Mouse (Mus musculus) spleen, adult 2 months (tissue): Measurements from ENCODE around the gene Carm1. TPM values are rescaled to one million over a fixed set of nuclear protein-coding genes. Genes with fewer than 3 reads are reported as not detected.
A peak's percentile ranks its signal among the peaks of the same experiment; 100 is the strongest.
"Not testable (repeated sequence)": the region's sequence is repeated elsewhere in the genome, so short reads cannot be mapped to it uniquely, and the experiment has no call there.

Source experiments
- DNase-seq, 2 experiments: peaks; one replicate each; pipeline versions ENCODE4 v3.0.0 to v3.0.0-alpha.2; 2012 to 2021; ENCODE audit warnings: low spot score in 2 of 2, low read depth in 1 of 2
- H3K27ac ChIP-seq: fragments of 200-500 bp; 2 replicates; pipeline ENCODE4 v1.5.1; 2012; ENCODE audit warnings: low read length, inconsistent platforms; ENCODE audit not compliant: insufficient read depth
- H3K27me3 ChIP-seq: fragments of 200-500 bp; 2 replicates; pipeline ENCODE4 v1.6.1; 2012; ENCODE audit warnings: mild to moderate bottlenecking, moderate library complexity, low read length, inconsistent platforms; ENCODE audit not compliant: control insufficient read depth, insufficient read depth
- H3K36me3 ChIP-seq: fragments of 200-500 bp; 2 replicates; pipeline ENCODE4 v1.6.1; 2012; ENCODE audit warnings: mild to moderate bottlenecking, low read length, inconsistent platforms; ENCODE audit not compliant: control insufficient read depth, insufficient read depth
- H3K4me1 ChIP-seq: fragments of 200-500 bp; 2 replicates; pipeline ENCODE4 v1.6.1; 2011; ENCODE audit warnings: inconsistent platforms; ENCODE audit not compliant: control insufficient read depth, insufficient read depth, insufficient read length
- H3K4me3 ChIP-seq: fragments of 200-500 bp; 2 replicates; pipeline ENCODE4 v1.5.1; 2011; ENCODE audit warnings: mild to moderate bottlenecking, inconsistent platforms; ENCODE audit not compliant: insufficient read depth, insufficient read length; ENCODE audit errors: extremely low read depth
- CTCF ChIP-seq: fragments of 200-500 bp; IDR thresholded peaks from 2 replicates; pipeline ENCODE4 v1.5.1; 2011; ENCODE audit warnings: mild to moderate bottlenecking, inconsistent platforms; ENCODE audit not compliant: insufficient read depth, insufficient read length, insufficient replicate concordance; ENCODE audit errors: extremely low read depth
- POLR2A ChIP-seq: fragments of 200-500 bp; IDR thresholded peaks from 2 replicates; pipeline ENCODE4 v1.6.1; 2011; ENCODE audit warnings: low read depth, low read length, inconsistent platforms
- WGBS: fragments of 180-500 bp; shearing (Covaris S2); methylation state at CpG from one replicate; pipeline ENCODE4 v1.1.7; 2018; 5-methylcytosine and 5-hydroxymethylcytosine counted together
- polyA plus RNA-seq: library from polyadenylated mRNA; depleted of rRNA; stranded (reverse); fragments of >200 nt; gene quantifications from 2 replicates; pipeline ENCODE4 v1.2.3, GENCODE M21; 2012

Carm1 gene
- polyA plus RNA-seq, 1 experiment = 59.3 TPM

DNA sequence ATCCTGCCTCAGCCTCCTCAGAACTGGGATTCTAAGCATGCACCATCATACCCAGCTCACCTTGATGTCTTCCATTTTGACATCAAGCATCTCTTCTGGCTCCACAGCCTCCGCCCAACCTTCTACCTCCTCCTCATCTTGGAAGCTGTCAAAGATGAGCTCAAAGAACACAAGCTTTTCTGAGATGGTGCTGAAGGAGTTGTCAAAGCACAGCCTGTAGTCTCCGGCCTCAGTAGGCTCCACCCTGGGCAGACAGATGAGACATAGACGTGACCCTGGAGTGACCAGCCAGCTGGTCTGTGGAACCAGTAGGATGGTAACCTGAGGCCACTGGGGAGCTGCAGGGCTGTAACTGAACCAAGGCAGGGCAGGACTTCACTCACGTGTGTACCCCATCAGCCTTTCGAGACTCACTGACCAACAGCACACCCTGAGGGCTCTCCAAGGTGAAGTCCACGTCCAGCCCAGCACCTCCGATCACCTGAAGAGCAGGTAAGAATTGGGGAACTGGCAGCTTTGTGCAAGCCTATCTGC lies 37.8 kb upstream of the Carm1 start:
- TF ChIP-seq CTCF (no peak), POLR2A (no peak)
- Histone ChIP-seq H3K36me3 (peaks cover 32% of the 10 kb centered on the region), H3K27me3 (no peaks in the 10 kb centered on the region), H3K27ac (no peak overlapping the region), H3K4me1 (peaks cover 5% of the 10 kb centered on the region; the same call in 1 of the 2 replicates), H3K4me3 (no peak overlapping the region)
- DNase-seq = no peak
- 90% methylated on average over 7 of the region's 7 CpGs for WGBS

DNA sequence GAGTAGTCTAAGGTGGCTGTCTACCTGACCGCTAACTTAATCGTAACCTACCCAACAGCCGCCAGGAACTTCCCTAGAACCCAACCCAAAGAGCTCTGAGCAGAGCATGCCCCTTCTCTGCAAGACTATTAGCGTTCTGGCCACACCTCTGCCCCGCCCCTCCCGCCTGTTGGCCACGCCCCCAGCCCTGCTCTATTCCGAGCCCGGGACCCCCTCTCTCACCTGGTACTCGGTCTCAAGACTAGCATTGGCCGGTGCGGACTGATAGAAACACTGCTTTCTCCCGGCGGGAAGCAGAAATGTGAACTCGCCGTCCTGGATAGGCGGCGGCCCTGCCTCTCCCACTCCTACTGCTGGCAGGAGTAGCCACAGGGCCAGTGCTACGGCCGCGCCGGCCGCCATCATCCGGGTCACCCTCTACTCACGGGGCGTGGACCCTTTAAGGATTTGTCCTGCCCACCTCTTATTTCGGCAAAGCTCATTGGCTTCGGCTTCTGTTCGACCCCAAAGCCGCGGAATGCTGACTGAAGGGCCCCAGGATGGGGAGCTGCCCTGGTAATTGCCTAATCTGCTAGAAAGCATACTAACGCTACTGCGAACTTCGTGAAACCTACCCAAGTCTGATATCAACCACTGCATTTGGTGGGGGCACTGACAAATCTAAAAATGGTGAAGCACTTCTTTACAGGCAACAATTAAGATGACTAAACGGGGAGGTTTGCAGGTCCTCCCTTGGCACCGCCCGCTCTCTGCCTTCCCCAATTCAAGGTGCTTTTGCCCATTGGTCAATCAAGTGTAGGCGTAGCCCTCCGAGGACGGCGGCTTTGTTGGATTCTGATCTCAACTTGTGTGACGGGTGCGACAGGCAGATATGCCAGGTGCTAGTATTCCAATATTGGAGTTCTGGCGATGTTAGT lies 36.7 kb upstream of the Carm1 start, which contains the start of gene Tmed1:
TSS of gene Tmed1 (minus strand) at position 481 of the 917 bp plus-strand sequence.
- Histone ChIP-seq H3K27ac (peak within 1 kb of the TSS; percentile 91), H3K4me3 (peak within 1 kb of the TSS; percentile 78), H3K4me1 (peaks cover 5% of the 10 kb centered on the region; the same call in 1 of the 2 replicates), H3K36me3 (peaks cover 26% of the 10 kb centered on the region), H3K27me3 (no peaks in the 10 kb centered on the region)
- 2% methylated on average over 44 of the region's 44 CpGs for WGBS
- TF ChIP-seq CTCF (no peak), POLR2A (peak; percentile 30; the same call in 1 of the 2 replicates)
- peak; percentile 91 for DNase-seq

- WGBS = 9% methylated on average over 7 of the region's 7 CpGs
- Histone ChIP-seq H3K4me1 (peaks cover 5% of the 10 kb centered on the region; the same call in 1 of the 2 replicates), H3K4me3 (peak overlapping the region; percentile 56), H3K27ac (no peak overlapping the region; the same call in 1 of the 2 replicates), H3K36me3 (peaks cover 20% of the 10 kb centered on the region), H3K27me3 (no peaks in the 10 kb centered on the region)
- TF ChIP-seq CTCF (no peak), POLR2A (no peak)
- DNase-seq = no peak
Observed at GRCm38 (mm10) chr9:21510689-21511015, 36.0 kb upstream of the Carm1 start.

DNA sequence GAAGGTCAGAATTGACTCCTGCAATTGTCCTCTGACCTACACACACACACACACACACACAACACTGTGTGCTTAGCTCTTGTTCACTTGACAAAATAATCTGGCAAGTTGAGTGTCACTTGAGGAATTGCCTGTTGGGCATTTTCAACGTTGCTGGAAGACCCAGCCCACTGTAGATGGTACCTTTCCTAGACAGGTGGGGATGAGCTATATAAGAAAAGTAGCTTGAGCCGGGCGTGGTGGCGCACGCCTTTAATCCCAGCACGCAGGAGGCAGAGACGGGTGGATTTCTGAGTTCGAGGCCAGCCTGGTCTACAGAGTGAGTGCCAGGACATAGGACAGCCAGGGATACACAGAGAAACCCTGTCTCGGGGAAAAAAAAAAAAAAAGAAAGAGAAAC lies 35.6 kb upstream of the Carm1 start:
- DNase-seq = no peak
- Histone ChIP-seq H3K4me3 (no peak overlapping the region), H3K27me3 (no peaks in the 10 kb centered on the region), H3K36me3 (peaks cover 17% of the 10 kb centered on the region), H3K4me1 (peaks cover 5% of the 10 kb centered on the region; the same call in 1 of the 2 replicates), H3K27ac (no peak overlapping the region)
- TF ChIP-seq POLR2A (no peak), CTCF (no peak)
- WGBS = 82% methylated on average over 9 of the region's 9 CpGs

- H3K27ac ChIP-seq = no peak overlapping the region
- no peaks in the 10 kb centered on the region; the same call in none of the 2 replicates for H3K36me3 ChIP-seq
- peaks cover 5% of the 10 kb centered on the region; the same call in 1 of the 2 replicates for H3K4me1 ChIP-seq
- no peak for TF ChIP-seq CTCF
- no peak for TF ChIP-seq POLR2A
- no peak overlapping the region for H3K4me3 ChIP-seq
- 99% methylated on average over 4 of the region's 4 CpGs for WGBS
- no peak for DNase-seq
- no peaks in the 10 kb centered on the region for H3K27me3 ChIP-seq
Observed at GRCm38 (mm10) chr9:21513466-21513865, 33.2 kb upstream of the Carm1 start.

DNA sequence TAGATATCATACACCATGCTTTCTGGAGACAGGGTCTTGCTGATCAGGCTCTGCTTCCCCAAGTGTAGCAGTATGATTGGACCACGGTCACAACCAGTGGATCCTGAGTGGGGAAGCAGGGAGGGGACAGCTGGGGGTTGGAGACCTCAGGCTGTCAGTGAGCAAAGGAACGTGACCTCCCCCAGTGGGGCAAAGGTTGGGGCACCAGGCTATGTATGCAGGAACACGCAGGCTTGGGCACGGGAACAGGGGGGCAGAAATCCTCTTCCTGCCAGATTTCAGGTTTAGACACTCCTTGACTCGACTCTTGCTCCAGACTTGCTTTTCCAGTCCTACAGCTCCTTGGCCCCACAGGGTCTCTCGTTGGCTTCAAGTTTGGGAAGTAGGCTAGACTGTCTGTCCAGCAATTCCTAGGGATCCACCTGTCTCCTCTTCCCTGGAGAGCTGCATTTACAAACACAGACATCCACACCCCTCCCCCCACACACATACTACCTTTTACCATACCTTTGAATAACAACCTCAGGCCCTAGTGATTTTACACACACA lies 28.7 kb upstream of the Carm1 start:
- Histone ChIP-seq H3K27me3 (no peaks in the 10 kb centered on the region), H3K4me1 (no peaks in the 10 kb centered on the region), H3K36me3 (no peaks in the 10 kb centered on the region), H3K4me3 (no peak overlapping the region), H3K27ac (no peak overlapping the region)
- WGBS = 88% methylated on average over 6 of the region's 6 CpGs
- DNase-seq = no peak
- TF ChIP-seq POLR2A = no peak
- no peak for TF ChIP-seq CTCF

DNA sequence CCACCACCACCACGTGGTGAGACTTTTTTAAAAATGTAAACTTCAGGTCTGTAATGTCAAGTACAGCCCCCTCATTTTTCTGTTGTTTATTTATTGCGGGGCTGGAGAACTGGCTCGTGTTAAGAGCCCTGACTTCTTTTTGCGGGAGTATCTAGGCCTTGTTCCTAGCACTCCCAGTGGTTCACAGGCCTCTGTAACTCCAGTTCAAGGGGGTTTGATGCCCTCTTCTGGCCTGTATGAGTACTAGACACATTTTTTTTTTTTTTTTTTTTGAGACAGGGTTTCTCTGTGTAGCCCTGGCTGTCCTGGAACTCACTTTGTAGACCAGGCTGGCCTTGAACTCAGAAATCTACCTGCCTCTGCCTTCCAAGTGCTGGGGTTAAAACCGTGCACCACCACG lies 28.0 kb upstream of the Carm1 start:
- H3K36me3 ChIP-seq, H3K27me3 ChIP-seq, DNase-seq, H3K27ac ChIP-seq, H3K4me3 ChIP-seq, H3K4me1 ChIP-seq: not testable (repeated sequence)
- WGBS = 83% methylated on average over 6 of the region's 6 CpGs
